Mouse (Mus musculus): ENCODE results near the gene Ttc21a.
"Not testable (repeated sequence)": the region's sequence is repeated elsewhere in the genome, so short reads cannot be mapped to it uniquely, and the experiment has no call there.

The Ttc21a gene

GRCm38 (mm10) chr9:119993092-119993844 is 55.9 kb downstream of the Ttc21a start:
- DNase-seq (ENCODE audit: extremely low read depth, low read depth, low spot score): no peak

- DNase-seq (ENCODE audit: extremely low read depth, low read depth, low spot score): no peak
These were observed 56.8 kb downstream of the Ttc21a start for GRCm38 (mm10) chr9:119994207-119994606.

- no peak for DNase-seq (ENCODE audit: extremely low read depth, low read depth, low spot score)
These were observed 58.7 kb downstream of the Ttc21a start for GRCm38 (mm10) chr9:119996080-119996479.

- DNase-seq (ENCODE audit: extremely low read depth, low read depth, low spot score): no peak
These were observed 61.4 kb downstream of the Ttc21a start for GRCm38 (mm10) chr9:119998776-119999175.

- no peak for DNase-seq (ENCODE audit: extremely low read depth, low read depth, low spot score)
These were observed 62.2 kb downstream of the Ttc21a start for GRCm38 (mm10) chr9:119999636-120000035.

- no peak for DNase-seq (ENCODE audit: extremely low read depth, low read depth, low spot score)
These were observed 63.4 kb downstream of the Ttc21a start for GRCm38 (mm10) chr9:120000761-120001160.

GRCm38 (mm10) chr9:120001945-120002725 is 64.7 kb downstream of the Ttc21a start:
- no peak for DNase-seq (ENCODE audit: extremely low read depth, low read depth, low spot score)

- no peak for DNase-seq (ENCODE audit: extremely low read depth, low read depth, low spot score)
These were observed 65.5 kb downstream of the Ttc21a start for GRCm38 (mm10) chr9:120002893-120003292.

- DNase-seq (ENCODE audit: extremely low read depth, low read depth, low spot score): no peak
These were observed 68.5 kb downstream of the Ttc21a start for GRCm38 (mm10) chr9:120005936-120006335.

- DNase-seq (ENCODE audit: extremely low read depth, low read depth, low spot score): no peak
These were observed 70.4 kb downstream of the Ttc21a start for GRCm38 (mm10) chr9:120007833-120008232.

GRCm38 (mm10) chr9:120009226-120009841 is 71.9 kb downstream of the Ttc21a start:
- DNase-seq (ENCODE audit: extremely low read depth, low read depth, low spot score): no peak

GRCm38 (mm10) chr9:120009871-120010270 is 72.5 kb downstream of the Ttc21a start:
- DNase-seq (ENCODE audit: extremely low read depth, low read depth, low spot score): no peak

- no peak for DNase-seq (ENCODE audit: extremely low read depth, low read depth, low spot score)
These were observed 73.5 kb downstream of the Ttc21a start for GRCm38 (mm10) chr9:120010781-120011511.

GRCm38 (mm10) chr9:120011533-120011932 is 74.1 kb downstream of the Ttc21a start:
- no peak for DNase-seq (ENCODE audit: extremely low read depth, low read depth, low spot score)

- not testable (repeated sequence) for DNase-seq (ENCODE audit: extremely low read depth, low read depth, low spot score)
These were observed 74.8 kb downstream of the Ttc21a start for GRCm38 (mm10) chr9:120012161-120012560.

GRCm38 (mm10) chr9:120012781-120013180 is 75.4 kb downstream of the Ttc21a start:
- DNase-seq (ENCODE audit: extremely low read depth, low read depth, low spot score): no peak

- DNase-seq (ENCODE audit: extremely low read depth, low read depth, low spot score): no peak
These were observed 75.9 kb downstream of the Ttc21a start for GRCm38 (mm10) chr9:120013251-120013820.

GRCm38 (mm10) chr9:120014828-120015227 is 77.4 kb downstream of the Ttc21a start:
- no peak for DNase-seq (ENCODE audit: extremely low read depth, low read depth, low spot score)

GRCm38 (mm10) chr9:120016956-120017355 is 79.5 kb downstream of the Ttc21a start:
- DNase-seq (ENCODE audit: extremely low read depth, low read depth, low spot score): no peak
